Mouse (Mus musculus): ENCODE results near the gene Sstr3. TPM values are rescaled to one million over a fixed set of nuclear protein-coding genes. Genes with fewer than 3 reads are reported as not detected.

Sstr3 gene
- total RNA-seq, 1 experiment from 2014 or later, result 0.10 TPM

- ATAC-seq (replicated peaks; ENCODE audit: insufficient number of reproducible peaks, low FRiP score, low TSS enrichment, poor library complexity, severe bottlenecking), result no peak
Observed at GRCm38 (mm10) chr15:78513019-78513418, 31.5 kb downstream of the Sstr3 start.

GRCm38 (mm10) chr15:78511951-78512350 lies 32.5 kb downstream of the Sstr3 start:
- ATAC-seq (replicated peaks; ENCODE audit: insufficient number of reproducible peaks, low FRiP score, low TSS enrichment, poor library complexity, severe bottlenecking), result no peak

GRCm38 (mm10) chr15:78510736-78511135 lies 33.7 kb downstream of the Sstr3 start:
- ATAC-seq (replicated peaks; ENCODE audit: insufficient number of reproducible peaks, low FRiP score, low TSS enrichment, poor library complexity, severe bottlenecking), result no peak

- no peak for ATAC-seq (replicated peaks; ENCODE audit: insufficient number of reproducible peaks, low FRiP score, low TSS enrichment, poor library complexity, severe bottlenecking)
Observed at GRCm38 (mm10) chr15:78510121-78510576, 34.3 kb downstream of the Sstr3 start.

- no peak for ATAC-seq (replicated peaks; ENCODE audit: insufficient number of reproducible peaks, low FRiP score, low TSS enrichment, poor library complexity, severe bottlenecking)
Observed at GRCm38 (mm10) chr15:78509297-78509899, 35.1 kb downstream of the Sstr3 start.

GRCm38 (mm10) chr15:78508443-78508842 lies 36.0 kb downstream of the Sstr3 start:
- ATAC-seq (replicated peaks; ENCODE audit: insufficient number of reproducible peaks, low FRiP score, low TSS enrichment, poor library complexity, severe bottlenecking), result no peak

GRCm38 (mm10) chr15:78505541-78505940 lies 38.9 kb downstream of the Sstr3 start:
- no peak for ATAC-seq (replicated peaks; ENCODE audit: insufficient number of reproducible peaks, low FRiP score, low TSS enrichment, poor library complexity, severe bottlenecking)

GRCm38 (mm10) chr15:78504816-78505215 lies 39.7 kb downstream of the Sstr3 start:
- ATAC-seq (replicated peaks; ENCODE audit: insufficient number of reproducible peaks, low FRiP score, low TSS enrichment, poor library complexity, severe bottlenecking), result no peak

- ATAC-seq (replicated peaks; ENCODE audit: insufficient number of reproducible peaks, low FRiP score, low TSS enrichment, poor library complexity, severe bottlenecking), result no peak
Observed at GRCm38 (mm10) chr15:78504013-78504412, 40.5 kb downstream of the Sstr3 start.

- ATAC-seq (replicated peaks; ENCODE audit: insufficient number of reproducible peaks, low FRiP score, low TSS enrichment, poor library complexity, severe bottlenecking), result no peak
Observed at GRCm38 (mm10) chr15:78502437-78503132, 41.9 kb downstream of the Sstr3 start.

- ATAC-seq (replicated peaks; ENCODE audit: insufficient number of reproducible peaks, low FRiP score, low TSS enrichment, poor library complexity, severe bottlenecking), result peak; percentile 52
Observed at GRCm38 (mm10) chr15:78494968-78495406, 49.5 kb downstream of the Sstr3 start, which contains the start of gene Il2rb. Gene Il2rb, minus strand, starts transcription at chr15:78495271.

GRCm38 (mm10) chr15:78493401-78494010 lies 51.0 kb downstream of the Sstr3 start:
- 0 out of 2 replicates have a peak, but pooled peaks have one; percentile 40 for ATAC-seq (replicated peaks; ENCODE audit: insufficient number of reproducible peaks, low FRiP score, low TSS enrichment, poor library complexity, severe bottlenecking)

GRCm38 (mm10) chr15:78491301-78491700 lies 53.2 kb downstream of the Sstr3 start:
- no peak for ATAC-seq (replicated peaks; ENCODE audit: insufficient number of reproducible peaks, low FRiP score, low TSS enrichment, poor library complexity, severe bottlenecking)

GRCm38 (mm10) chr15:78489906-78490305 lies 54.6 kb downstream of the Sstr3 start:
- no peak for ATAC-seq (replicated peaks; ENCODE audit: insufficient number of reproducible peaks, low FRiP score, low TSS enrichment, poor library complexity, severe bottlenecking)

GRCm38 (mm10) chr15:78489248-78489647 lies 55.2 kb downstream of the Sstr3 start:
- ATAC-seq (replicated peaks; ENCODE audit: insufficient number of reproducible peaks, low FRiP score, low TSS enrichment, poor library complexity, severe bottlenecking), result no peak

- no peak for ATAC-seq (replicated peaks; ENCODE audit: insufficient number of reproducible peaks, low FRiP score, low TSS enrichment, poor library complexity, severe bottlenecking)
Observed at GRCm38 (mm10) chr15:78487066-78487465, 57.4 kb downstream of the Sstr3 start.

Data from monocyte, adult 5-6 weeks (primary cell).